Mouse (Mus musculus) erythroid progenitor cell, adult 5-6 weeks (primary cell): Measurements from ENCODE around the gene Ckap2l. TPM values are rescaled to one million over a fixed set of nuclear protein-coding genes. Genes with fewer than 3 reads are reported as not detected.
A peak's percentile ranks its signal among the peaks of the same experiment; 100 is the strongest.

Experiments used
- ATAC-seq: replicated peaks from 2 replicates; pipeline ENCODE4 v1.8.0; 2016; ENCODE audit warnings: moderate number of reproducible peaks, mild to moderate bottlenecking, moderate TSS enrichment, inconsistent platforms; ENCODE audit not compliant: poor library complexity, low FRiP score, severe bottlenecking
- total RNA-seq, 2 experiments: library from RNA; stranded (forward) in 1 of 2; stranded (reverse) in 1 of 2; fragments of 150-400 nt in 1 of 2; fragments of 186-747, 209-891 nt in 1 of 2; gene quantifications; 2 replicates each; pipeline versions ENCODE4 v1.2.3 to v1.2.4; 2015 to 2017; ENCODE audit warnings: low replicate concordance in 2 of 2

Gene Ckap2l
- total RNA-seq (2015; ENCODE audit: low replicate concordance): 286 and 290 TPM in 2 replicates
- 162 and 200 TPM in 2 replicates for total RNA-seq (2017; ENCODE audit: low replicate concordance)

- ATAC-seq: peak; percentile 95
Measured at GRCm38 (mm10) chr2:129296671-129297588, at the start of gene Ckap2l. Gene Ckap2l, minus strand, starts transcription at chr2:129297212.

- ATAC-seq: no peak
Measured at GRCm38 (mm10) chr2:129338138-129338621, 41.2 kb upstream of the Ckap2l start.

DNA sequence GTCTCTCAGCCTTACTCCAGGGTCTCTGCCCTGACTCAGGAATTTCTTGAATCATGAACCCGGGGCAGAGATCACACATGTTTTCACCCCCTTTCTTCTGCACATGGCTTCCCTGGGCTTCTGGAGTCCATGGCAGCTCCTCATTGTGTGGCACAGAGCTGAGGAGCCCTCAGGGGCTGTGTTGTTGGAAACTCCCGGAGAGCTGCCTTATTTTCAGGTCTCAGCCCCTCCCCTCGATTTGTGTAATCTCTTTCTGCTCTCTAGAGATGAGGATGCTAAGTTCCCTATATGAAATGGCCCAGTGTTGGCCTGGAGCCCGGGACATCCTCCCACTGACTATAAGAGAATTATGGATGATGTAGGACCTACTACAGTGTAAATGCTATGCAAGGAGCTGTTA is 36.5 kb upstream of the Ckap2l start:
- ATAC-seq: no peak

- ATAC-seq: 0 out of 2 replicates have a peak, but pooled peaks have one; percentile 3
Measured at GRCm38 (mm10) chr2:129330540-129330939, 33.5 kb upstream of the Ckap2l start.

- ATAC-seq: no peak
Measured at GRCm38 (mm10) chr2:129330024-129330423, 33.0 kb upstream of the Ckap2l start.

DNA sequence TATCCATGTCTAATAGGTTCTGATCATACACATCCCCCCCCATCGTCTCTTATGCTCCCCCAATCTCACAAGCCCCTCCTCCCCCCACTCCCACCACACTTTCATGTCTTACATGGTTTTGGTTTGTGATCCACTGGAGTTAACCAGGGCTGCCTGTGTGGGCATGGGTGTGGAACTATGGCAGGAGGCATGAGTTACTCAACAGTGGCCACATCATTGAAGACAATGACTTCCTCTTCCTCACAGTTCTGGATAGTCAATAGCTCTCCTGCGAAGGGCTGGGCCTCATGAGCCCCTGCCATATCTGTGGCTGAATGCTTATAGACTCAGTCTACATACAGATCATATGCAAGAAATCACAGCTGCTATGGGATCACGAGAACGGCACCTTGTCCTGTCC is 31.2 kb upstream of the Ckap2l start:
- no peak for ATAC-seq

GRCm38 (mm10) chr2:129324216-129324615 is 27.2 kb upstream of the Ckap2l start:
- no peak for ATAC-seq

DNA sequence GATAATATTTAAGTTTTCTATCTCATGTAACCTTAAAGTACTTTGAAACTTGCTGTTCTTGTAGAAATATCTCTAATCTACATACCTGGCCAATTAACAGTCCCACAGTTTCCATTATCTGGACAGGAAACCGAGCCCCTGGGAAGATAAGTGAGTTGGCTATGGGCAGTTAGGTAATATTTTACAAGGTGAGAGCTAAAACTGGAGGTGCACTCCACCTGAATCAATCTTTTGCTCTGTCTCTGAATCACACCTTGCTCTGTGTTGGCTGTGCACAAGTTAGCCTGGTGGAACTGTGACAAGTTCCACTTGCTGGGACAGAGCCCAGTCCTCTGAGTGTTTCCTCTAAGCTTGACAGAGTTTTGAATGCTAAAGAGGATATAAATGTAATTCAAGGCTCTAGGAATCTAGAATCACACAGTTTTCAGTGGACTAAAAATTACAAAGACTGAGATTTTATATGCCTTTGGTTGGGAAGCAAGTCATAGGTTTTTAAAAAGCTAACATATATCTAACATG is 25.2 kb upstream of the Ckap2l start:
- no peak for ATAC-seq

DNA sequence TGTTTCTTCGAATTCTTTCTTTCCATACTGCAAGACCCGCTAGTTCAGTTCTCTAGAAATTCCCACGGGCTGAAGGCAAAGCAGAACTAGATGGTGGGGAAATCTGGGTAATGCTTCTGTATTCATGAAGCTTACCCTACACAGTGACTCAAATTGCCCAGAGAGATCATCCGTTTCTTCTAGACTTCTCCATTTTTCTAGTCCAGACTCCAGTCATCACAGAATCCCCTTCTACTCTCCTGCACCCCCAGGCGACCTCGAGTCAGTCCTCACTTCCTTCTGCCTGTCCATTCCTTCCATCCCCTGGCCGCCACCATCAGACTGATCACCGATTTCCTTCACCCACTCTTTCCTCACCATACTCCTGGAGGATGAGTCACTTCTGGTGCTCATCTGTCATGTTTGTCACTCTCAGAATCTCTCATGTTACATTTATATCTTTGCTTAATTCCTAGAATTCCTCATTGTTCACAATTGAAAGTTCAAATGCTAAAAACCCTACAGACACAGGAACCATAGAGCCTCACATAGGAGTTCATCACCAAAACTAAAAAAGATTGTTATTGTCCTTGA is 23.1 kb upstream of the Ckap2l start:
- ATAC-seq: no peak

DNA sequence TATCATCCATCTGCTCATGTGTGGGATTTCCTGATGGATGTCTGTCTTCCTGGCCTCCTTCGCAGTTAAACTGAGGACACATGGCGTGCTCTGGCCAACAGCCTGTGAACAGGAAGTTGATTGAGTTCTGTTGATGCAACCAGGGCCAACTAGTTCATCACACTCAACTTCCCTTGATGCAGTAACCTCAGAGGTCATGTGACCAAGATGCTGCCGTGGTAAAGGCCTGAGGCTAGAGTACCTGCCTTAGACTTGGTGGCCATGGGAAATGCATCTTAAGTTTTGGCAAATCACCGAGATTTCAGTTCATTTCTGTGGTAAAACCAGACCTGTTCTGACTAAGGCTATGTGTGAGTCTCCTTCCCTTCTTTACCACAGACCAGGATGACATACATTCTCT is 18.8 kb upstream of the Ckap2l start:
- ATAC-seq: no peak

DNA sequence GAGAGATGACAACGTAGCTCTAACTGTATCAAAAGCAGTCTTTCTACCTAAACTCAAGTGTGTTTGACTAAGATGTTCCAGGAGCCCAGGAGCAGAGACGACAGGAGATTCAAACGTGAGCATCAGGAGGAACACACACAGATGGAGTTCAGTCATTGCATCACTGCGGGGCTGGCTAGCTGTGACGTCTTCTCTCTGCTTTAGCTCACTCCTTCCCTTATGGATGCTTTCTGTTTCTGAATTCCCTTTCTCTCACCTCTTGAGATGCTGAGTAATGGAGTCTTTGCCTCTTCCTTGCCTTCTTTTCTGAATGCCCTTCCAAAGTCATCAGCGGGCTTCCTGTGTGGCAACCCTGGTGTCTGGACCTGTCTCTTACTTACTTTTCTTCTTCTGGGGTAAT is 17.9 kb upstream of the Ckap2l start:
- ATAC-seq: no peak

- ATAC-seq: no peak
Measured at GRCm38 (mm10) chr2:129313934-129314333, 16.9 kb upstream of the Ckap2l start.

DNA sequence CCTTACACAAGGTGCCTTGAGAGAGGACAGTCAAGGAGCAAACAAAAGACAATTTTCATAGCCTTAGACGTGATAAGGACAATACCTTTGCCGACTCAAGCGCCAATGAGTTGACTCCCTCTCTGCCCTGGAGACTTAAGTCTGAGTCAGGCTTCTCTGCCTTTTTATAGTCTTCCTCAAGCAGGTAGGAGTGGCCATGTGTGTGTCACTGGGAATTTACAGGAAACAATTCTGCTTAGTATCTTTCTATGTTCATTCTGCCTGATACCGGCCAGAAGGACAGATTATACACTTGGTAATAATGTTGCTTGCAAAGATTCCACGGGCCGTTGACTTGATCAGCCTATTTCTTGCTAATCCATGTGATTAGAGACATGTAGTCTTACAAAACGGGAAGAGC is 12.8 kb upstream of the Ckap2l start, which contains the start of gene Il1a:
Il1a (minus strand) TSS at position 137 of the 400 bp plus-strand sequence.
- ATAC-seq: no peak

DNA sequence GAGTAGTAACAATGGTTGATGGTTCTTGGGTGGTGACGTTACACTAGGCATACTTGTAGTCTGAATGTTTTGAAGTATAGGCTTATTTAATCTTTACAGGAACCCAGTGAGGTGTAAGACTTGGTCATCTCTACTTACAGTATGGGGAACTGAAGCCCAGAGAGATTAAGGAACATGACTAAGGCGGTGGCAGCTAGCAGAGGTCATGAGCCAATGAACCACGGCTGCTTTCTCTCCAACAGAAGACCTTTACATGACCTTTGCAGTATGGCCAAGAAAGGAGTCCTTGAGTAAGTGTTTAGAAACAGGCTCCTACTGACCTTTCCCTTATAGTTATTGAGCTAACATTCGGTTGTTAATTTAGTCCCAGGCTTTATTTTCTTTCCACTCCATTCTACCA is 9.0 kb upstream of the Ckap2l start:
- ATAC-seq: no peak

GRCm38 (mm10) chr2:129297589-129297982 is 574 bp upstream of the Ckap2l start:
- peak; percentile 49 for ATAC-seq

- ATAC-seq: no peak
Measured at GRCm38 (mm10) chr2:129296086-129296485, 926 bp downstream of the Ckap2l start.

GRCm38 (mm10) chr2:129295075-129295474 is 1.9 kb downstream of the Ckap2l start:
- no peak for ATAC-seq

DNA sequence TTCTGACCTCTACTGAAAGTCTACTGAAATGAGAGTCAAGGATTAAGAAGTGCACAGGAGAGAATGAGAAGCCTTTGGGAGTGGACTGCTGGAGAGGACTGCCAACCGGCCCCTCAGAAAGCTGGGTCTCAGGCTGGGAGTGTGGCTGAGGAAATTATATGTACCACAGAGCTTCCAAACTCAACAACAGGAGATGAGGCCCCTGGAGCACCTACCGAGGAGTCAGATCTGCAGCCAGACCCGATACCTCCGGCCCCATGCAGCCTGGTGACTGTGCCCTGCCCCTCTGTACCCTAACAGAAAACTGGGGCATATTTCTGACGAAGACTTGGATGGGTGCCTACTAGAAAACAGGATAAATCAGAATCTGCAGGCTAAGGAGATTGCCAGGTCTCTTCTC is 23.2 kb downstream of the Ckap2l start:
- ATAC-seq: no peak

- no peak for ATAC-seq
Measured at GRCm38 (mm10) chr2:129270621-129271020, 26.4 kb downstream of the Ckap2l start.

DNA sequence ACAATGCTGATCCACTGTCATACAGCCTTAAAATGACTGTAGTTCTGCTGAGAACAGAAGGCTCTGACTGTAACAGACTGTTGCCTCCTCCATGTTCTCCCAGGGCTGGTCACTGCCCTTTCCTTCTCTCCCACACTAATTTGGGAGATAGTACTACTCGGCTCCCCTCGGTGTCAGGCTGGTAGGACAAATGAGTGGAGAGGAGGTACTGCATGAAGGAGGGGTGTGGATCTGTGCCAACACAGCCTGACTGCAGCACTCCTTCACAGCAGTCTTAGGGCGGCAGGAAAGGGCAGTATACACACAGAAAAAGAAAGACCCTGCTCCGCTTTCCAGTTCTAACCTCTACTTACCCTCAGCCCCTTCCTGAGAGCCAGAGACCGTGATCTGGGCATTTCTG is 27.0 kb downstream of the Ckap2l start:
- no peak for ATAC-seq

- ATAC-seq: no peak
Measured at GRCm38 (mm10) chr2:129269161-129269643, 27.8 kb downstream of the Ckap2l start.
